Mouse (Mus musculus): ENCODE data around the gene Slc39a11.

Slc39a11 gene

DNA sequence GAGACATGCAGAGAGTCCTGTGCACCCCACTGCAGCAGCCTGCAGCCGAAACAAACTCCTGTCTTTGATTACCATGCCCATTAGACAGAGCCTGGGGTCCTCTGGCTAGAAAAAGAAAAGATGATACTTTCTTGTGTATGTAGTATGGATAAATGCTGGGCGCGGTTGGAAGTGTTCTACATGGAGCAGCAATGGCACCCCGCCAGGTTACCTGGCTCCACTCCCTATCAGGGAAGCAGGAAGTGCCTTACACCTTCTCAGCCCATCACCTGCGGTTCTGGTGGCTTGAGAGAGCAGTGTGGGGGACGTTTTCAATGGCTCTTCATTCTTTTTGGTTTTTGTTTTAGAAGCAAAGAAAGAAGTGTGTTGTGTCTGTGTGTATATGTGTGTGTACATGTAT, 391.9 kb downstream of the Slc39a11 start:
- DNase-seq (ENCODE audit: low read depth, low spot score): no peak

- no peak for DNase-seq (ENCODE audit: low read depth, low spot score)
Measured at GRCm38 (mm10) chr11:113254653-113255052, 395.2 kb downstream of the Slc39a11 start.

DNA sequence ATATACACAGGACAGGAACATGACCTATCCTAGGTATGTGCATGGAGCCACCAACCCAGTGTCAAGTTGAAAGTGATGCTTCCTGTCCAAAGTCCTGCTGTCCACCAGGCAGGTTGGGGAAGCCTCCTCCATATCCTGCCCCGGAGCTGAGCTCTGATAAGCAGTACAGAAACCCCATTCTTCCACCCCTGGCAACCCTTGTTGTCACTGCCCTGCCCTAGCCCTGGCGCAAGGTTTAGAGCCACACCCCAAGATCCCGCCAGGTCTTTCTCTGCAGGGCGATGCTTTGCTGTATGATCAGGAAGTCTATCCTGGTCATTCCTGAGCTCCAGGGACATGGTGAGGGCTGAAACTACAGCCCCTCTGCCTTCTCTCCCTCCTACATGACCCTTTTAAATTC, 396.7 kb downstream of the Slc39a11 start:
- DNase-seq (ENCODE audit: low read depth, low spot score): no peak

DNA sequence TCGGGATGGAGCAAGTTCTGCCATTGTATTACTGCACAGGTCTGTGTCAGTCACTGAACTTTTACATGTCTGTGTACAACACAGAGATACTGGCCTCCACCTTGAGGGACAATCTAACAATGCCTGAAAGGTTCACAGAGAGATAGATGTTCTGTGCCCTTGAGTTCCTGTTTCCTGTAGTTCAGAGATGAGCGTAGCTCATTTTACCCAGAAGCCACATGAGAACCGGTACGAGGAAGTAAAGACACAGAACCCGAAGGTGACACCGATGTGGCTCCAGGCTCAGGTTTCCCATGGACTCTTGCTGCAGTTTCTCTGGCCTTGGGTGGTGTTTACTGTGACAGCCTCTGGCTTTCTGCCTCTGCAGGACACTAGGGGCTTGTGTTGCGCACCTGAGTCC, 398.7 kb downstream of the Slc39a11 start:
- DNase-seq (ENCODE audit: low read depth, low spot score): peak; percentile 34

DNA sequence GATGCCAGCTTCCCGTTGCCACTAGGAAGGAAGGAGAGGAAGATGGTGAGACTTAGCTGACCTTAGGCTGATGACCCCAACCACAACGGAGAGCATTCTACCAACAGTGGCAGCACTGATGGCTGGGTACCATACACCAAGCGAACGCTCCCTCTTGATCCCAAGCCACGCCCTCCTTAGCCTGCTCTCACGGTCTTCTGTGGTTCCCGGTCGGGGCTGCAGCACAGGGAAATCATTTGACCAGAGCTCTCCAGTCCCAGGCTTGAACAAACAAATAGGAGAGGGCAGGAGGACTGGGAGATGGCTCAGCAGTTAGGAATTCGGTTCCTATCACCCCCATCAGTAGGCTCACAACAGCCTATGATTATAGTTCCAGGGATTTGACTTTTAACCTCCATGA, 403.4 kb downstream of the Slc39a11 start:
- no peak for DNase-seq (ENCODE audit: low read depth, low spot score)

GRCm38 (mm10) chr11:113245666-113246065, 404.2 kb downstream of the Slc39a11 start:
- no peak for DNase-seq (ENCODE audit: low read depth, low spot score)

- peak; percentile 34 for DNase-seq (ENCODE audit: low read depth, low spot score)
Measured at GRCm38 (mm10) chr11:113234432-113234831, 415.4 kb downstream of the Slc39a11 start.

- no peak for DNase-seq (ENCODE audit: low read depth, low spot score)
Measured at GRCm38 (mm10) chr11:113232049-113232448, 417.8 kb downstream of the Slc39a11 start.

DNA sequence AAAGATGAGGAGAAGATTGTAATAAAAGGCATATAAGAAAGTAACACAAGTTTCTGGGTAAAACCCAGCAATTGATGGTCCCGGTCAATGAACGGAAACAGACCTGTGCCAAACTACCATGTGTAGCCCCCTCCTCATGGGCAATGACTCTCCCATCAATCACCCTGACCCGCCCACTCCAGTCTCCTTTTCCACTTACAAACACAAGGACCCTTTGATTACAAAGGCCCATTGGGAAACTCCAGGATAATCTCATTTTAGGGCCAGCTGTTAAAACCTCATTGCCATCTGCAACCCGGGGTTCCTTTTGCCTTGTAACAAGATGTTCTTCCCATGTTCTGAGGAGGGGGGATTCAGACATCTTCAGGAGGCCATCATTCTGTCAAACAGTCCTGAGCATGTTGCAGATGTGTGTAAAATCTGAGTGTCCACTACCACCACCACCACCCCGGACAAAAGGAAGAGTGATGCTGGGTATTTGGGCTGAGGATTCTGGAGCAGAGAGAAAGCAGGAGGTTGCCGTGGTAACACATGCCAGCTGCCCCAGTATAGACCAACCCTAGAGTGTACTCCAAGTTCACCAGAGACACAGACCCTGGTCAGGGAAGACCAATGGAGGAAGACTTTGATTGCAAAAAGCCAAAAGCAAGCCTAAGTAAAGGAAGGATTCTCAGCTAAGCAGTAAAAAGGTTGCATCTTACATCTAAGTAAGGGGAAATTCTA, 419.3 kb downstream of the Slc39a11 start:
- DNase-seq (ENCODE audit: low read depth, low spot score): no peak

DNA sequence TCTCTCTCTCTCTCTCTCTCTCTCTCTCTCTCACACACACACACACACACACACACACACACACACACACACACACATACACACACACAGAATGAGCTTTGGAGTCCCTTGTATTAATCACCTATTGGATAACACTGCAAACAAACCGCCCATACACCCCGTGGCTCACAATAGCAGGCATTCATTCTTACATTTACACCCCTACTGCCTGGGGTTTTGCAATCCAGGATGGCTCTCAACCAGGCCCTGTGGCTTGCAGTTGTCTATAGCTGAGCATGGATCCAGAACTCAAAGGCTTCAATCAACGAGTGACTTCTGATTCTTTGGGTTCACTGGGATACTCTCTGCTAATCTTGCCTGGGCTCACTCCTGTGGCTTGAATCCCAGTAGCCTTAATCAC, 424.1 kb downstream of the Slc39a11 start:
- no peak for DNase-seq (ENCODE audit: low read depth, low spot score)

- DNase-seq (ENCODE audit: low read depth, low spot score): no peak
Measured at GRCm38 (mm10) chr11:113223756-113224323, 426.0 kb downstream of the Slc39a11 start.

DNA sequence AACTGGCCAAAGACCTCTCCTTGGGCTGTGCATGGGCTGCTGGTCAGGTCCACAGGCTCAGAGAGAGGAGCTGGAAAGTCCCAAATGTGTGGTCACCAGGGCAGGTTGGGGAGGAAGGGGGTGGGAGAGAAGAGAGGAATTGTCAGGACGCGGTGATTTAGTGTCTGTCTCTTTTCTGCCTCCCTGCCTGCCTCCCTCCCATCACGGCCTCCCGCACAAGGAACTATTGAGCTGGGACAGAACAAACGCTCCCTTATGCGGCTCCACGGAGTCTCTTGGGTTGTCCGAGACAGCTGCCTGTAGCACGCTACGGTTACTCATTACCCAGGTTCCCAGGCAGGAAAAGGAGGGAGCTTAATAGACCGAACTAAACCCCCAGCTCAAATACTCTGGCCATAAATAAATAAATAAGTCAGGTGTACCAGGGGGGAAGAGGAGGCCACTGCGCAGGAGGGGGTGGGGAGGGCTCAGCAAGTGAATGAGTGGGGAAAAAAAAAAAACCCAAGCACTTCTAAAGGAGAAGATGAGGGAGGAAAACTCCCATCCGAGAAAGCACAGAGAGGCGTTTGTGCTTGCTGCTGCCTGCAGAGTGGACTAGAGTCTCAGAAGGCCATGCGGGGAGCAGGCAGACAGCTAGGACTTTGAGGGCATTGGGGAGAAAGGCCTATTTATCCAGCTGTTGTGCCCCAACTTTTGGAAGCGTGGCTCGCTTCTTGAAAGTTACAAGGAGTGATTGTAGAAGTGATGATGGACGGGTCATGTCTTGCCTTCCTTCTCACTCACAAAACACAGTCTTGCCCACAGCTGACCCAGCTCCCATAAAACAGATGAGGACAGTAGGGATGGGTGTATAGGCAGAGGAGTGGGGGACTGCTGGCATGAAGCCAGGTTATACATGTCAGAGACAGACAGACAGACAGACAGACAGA, 428.3 kb downstream of the Slc39a11 start:
- no peak for DNase-seq (ENCODE audit: low read depth, low spot score)

- DNase-seq (ENCODE audit: low read depth, low spot score): no peak
Measured at GRCm38 (mm10) chr11:113220649-113221048, 429.2 kb downstream of the Slc39a11 start.

DNA sequence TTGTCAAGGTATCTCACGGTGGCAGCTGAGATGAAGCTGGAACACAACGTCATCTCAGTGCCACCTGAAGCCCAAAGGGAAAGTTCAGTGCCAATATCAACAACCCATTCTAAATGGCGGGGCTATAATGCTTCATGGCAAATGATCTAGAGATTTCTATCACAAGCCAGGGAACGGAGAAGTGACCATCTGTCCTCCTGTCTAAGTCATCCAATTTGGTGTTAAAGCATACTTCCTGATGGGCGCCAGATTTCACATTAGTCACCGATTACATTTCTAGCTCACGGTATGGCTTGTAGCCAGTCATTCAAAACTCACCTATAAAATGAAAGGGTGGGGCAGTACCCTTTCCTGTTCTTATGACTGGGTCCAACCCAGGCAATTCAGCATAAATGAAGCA, 435.1 kb downstream of the Slc39a11 start:
- no peak for DNase-seq (ENCODE audit: low read depth, low spot score)

GRCm38 (mm10) chr11:113212390-113213025, 437.4 kb downstream of the Slc39a11 start:
- no peak for DNase-seq (ENCODE audit: low read depth, low spot score)

- no peak for DNase-seq (ENCODE audit: low read depth, low spot score)
Measured at GRCm38 (mm10) chr11:113209220-113209878, 440.5 kb downstream of the Slc39a11 start.

DNA sequence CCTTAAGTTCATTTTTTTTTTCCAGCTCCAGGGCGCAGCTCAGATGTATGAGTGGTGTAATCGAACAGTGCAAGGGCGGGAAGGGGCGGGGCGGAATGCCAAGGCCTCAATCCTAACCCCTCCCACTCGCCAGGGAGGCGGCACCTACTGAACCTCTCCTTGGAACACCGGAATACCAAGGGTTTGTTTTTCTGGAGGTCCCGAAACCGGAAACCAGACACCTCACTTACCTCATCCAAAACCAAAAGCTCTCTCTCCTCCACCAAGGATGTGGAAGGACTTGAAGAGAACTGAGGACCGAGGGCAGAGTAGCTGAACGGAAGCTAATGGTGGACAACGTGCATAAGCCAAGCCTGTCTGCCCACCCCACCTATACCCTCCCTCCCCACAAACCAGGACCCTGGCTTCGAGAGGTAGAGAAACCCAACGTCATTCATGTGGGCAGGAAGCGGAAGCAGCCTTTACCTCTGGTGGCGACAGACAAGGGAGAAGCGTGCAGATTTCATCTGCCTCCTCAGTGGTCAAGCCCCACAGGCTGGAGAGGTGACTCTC, 441.3 kb downstream of the Slc39a11 start:
- peak; percentile 64 for DNase-seq (ENCODE audit: low read depth, low spot score)

GRCm38 (mm10) chr11:113207966-113208365, 441.9 kb downstream of the Slc39a11 start:
- DNase-seq (ENCODE audit: low read depth, low spot score): peak; percentile 72

GRCm38 (mm10) chr11:113206099-113206498, 443.8 kb downstream of the Slc39a11 start:
- peak; percentile 57 for DNase-seq (ENCODE audit: low read depth, low spot score)

GRCm38 (mm10) chr11:113203008-113203407, 446.9 kb downstream of the Slc39a11 start:
- DNase-seq (ENCODE audit: low read depth, low spot score): no peak

- peak; percentile 78 for DNase-seq (ENCODE audit: low read depth, low spot score)
Measured at GRCm38 (mm10) chr11:113201470-113201997, 448.3 kb downstream of the Slc39a11 start.
